Mouse (Mus musculus) liver, embryonic 14.5 days (tissue): ENCODE data around the gene Pdxk.

Experiments
- CTCF ChIP-seq: IDR thresholded peaks from 2 replicates; pipeline ENCODE4 v1.5.1; 2016; ENCODE audit warnings: antibody characterized with exemption, low read depth, control low read depth
- EP300 ChIP-seq: IDR thresholded peaks from 2 replicates; pipeline ENCODE4 v1.6.1; 2016; ENCODE audit warnings: antibody characterized with exemption, low read depth

DNA sequence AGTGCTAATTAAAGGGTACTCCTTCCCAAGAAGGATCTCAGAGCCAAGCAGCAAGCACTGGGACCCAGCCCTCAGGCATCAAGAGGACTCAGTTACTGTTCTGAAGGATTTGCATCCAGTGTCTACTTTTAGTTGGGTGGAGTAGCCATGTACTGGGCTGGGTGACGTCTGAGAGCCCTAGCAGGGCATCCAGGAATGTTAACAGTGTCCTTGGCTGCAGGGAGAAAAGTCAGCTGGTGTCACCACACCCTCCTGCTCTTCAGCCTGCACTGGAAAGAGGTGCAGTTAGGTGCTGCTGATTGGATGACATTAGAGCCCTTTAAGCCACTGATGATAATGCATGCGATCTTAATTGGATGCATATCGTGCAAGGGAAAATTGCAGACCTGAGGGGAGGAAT is 31.9 kb downstream of the Pdxk start:
- TF ChIP-seq CTCF = no peak
- TF ChIP-seq EP300 = no peak
